Mouse (Mus musculus): ENCODE measurements around the gene Slain1. TPM values are rescaled to one million over a fixed set of nuclear protein-coding genes. Genes with fewer than 3 reads are reported as not detected.

The Slain1 gene
- polyA plus RNA-seq, 1 experiment from 2014 or later = 2.1 TPM

- Histone ChIP-seq H3K27ac (replicated peaks; ENCODE audit: low read depth, low read length) (no peak overlapping the region), H3K4me3 (ENCODE audit: low read depth, low read length) (no peak overlapping the region), H3K36me3 (ENCODE audit: control insufficient read depth, insufficient read depth, low read length) (no peaks in the 10 kb centered on the region), H3K9ac (ENCODE audit: low read length) (no peak overlapping the region), H3K9me3 (ENCODE audit: control insufficient read depth, low read length) (no peaks in the 10 kb centered on the region), H3K4me1 (ENCODE audit: control insufficient read depth, insufficient read depth, low read length) (no peaks in the 10 kb centered on the region), H3K4me2 (ENCODE audit: low read depth, severe bottlenecking) (no peak overlapping the region), H3K27me3 (ENCODE audit: control insufficient read depth, insufficient read depth, low read length) (no peaks in the 10 kb centered on the region)
- WGBS = 87% methylated on average over 8 of the region's 8 CpGs
- ATAC-seq (ENCODE audit: insufficient number of reproducible peaks, low FRiP score, low TSS enrichment, low read depth) (no peak), DNase-seq (ENCODE audit: low spot score) (no peak)
These were observed 19.5 kb upstream of the Slain1 start for GRCm38 (mm10) chr14:103630545-103630944.

GRCm38 (mm10) chr14:103643933-103644332, 6.1 kb upstream of the Slain1 start:
- no peak overlapping the region for H3K27ac ChIP-seq (replicated peaks; ENCODE audit: low read depth, low read length)
- H3K4me2 ChIP-seq (ENCODE audit: low read depth, severe bottlenecking) = no peak overlapping the region
- no peaks in the 10 kb centered on the region for H3K27me3 ChIP-seq (ENCODE audit: control insufficient read depth, insufficient read depth, low read length)
- H3K4me3 ChIP-seq (ENCODE audit: low read depth, low read length) = no peak overlapping the region
- DNase-seq (ENCODE audit: low spot score) (no peak), ATAC-seq (ENCODE audit: insufficient number of reproducible peaks, low FRiP score, low TSS enrichment, low read depth) (no peak)
- H3K36me3 ChIP-seq (ENCODE audit: control insufficient read depth, insufficient read depth, low read length) = no peaks in the 10 kb centered on the region
- no peaks in the 10 kb centered on the region for H3K4me1 ChIP-seq (ENCODE audit: control insufficient read depth, insufficient read depth, low read length)
- no peaks in the 10 kb centered on the region for H3K9me3 ChIP-seq (ENCODE audit: control insufficient read depth, low read length)
- no peak overlapping the region for H3K9ac ChIP-seq (ENCODE audit: low read length)
- 80% methylated on average over 3 of the region's 3 CpGs for WGBS

GRCm38 (mm10) chr14:103647981-103648380, 2.0 kb upstream of the Slain1 start:
- Histone ChIP-seq H3K9me3 (ENCODE audit: control insufficient read depth, low read length) (no peaks in the 10 kb centered on the region), H3K4me2 (ENCODE audit: low read depth, severe bottlenecking) (no peak overlapping the region), H3K9ac (ENCODE audit: low read length) (no peak overlapping the region), H3K4me1 (ENCODE audit: control insufficient read depth, insufficient read depth, low read length) (0 out of 2 replicates have a peak, but pooled peaks cover 2% of the 10 kb centered on the region), H3K36me3 (ENCODE audit: control insufficient read depth, insufficient read depth, low read length) (no peaks in the 10 kb centered on the region), H3K27me3 (ENCODE audit: control insufficient read depth, insufficient read depth, low read length) (peaks cover 6% of the 10 kb centered on the region; the same call in 1 of the 2 replicates), H3K4me3 (ENCODE audit: low read depth, low read length) (no peak overlapping the region), H3K27ac (replicated peaks; ENCODE audit: low read depth, low read length) (no peak overlapping the region)
- DNase-seq (ENCODE audit: low spot score) (no peak), ATAC-seq (ENCODE audit: insufficient number of reproducible peaks, low FRiP score, low TSS enrichment, low read depth) (no peak)
- 84% methylated on average over 2 of the region's 2 CpGs for whole genome bisulfite sequencing

- Histone ChIP-seq H3K27ac (replicated peaks; ENCODE audit: low read depth, low read length) (no peak overlapping the region), H3K27me3 (ENCODE audit: control insufficient read depth, insufficient read depth, low read length) (peaks cover 6% of the 10 kb centered on the region; the same call in 1 of the 2 replicates), H3K36me3 (ENCODE audit: control insufficient read depth, insufficient read depth, low read length) (no peaks in the 10 kb centered on the region), H3K4me3 (ENCODE audit: low read depth, low read length) (no peak overlapping the region), H3K9me3 (ENCODE audit: control insufficient read depth, low read length) (no peaks in the 10 kb centered on the region), H3K4me2 (ENCODE audit: low read depth, severe bottlenecking) (no peak overlapping the region), H3K9ac (ENCODE audit: low read length) (no peak overlapping the region), H3K4me1 (ENCODE audit: control insufficient read depth, insufficient read depth, low read length) (0 out of 2 replicates have a peak, but pooled peaks cover 2% of the 10 kb centered on the region)
- ATAC-seq (ENCODE audit: insufficient number of reproducible peaks, low FRiP score, low TSS enrichment, low read depth) (no peak), DNase-seq (ENCODE audit: low spot score) (no peak)
- 50% methylated on average over 12 of the region's 12 CpGs for WGBS
These were observed 1.3 kb upstream of the Slain1 start for GRCm38 (mm10) chr14:103648623-103649255.

- no peak overlapping the region for H3K27ac ChIP-seq (replicated peaks; ENCODE audit: low read depth, low read length)
- WGBS = 61% methylated on average over 4 of the region's 4 CpGs
- no peak overlapping the region for H3K9ac ChIP-seq (ENCODE audit: low read length)
- no peak for ATAC-seq (ENCODE audit: insufficient number of reproducible peaks, low FRiP score, low TSS enrichment, low read depth)
- H3K4me1 ChIP-seq (ENCODE audit: control insufficient read depth, insufficient read depth, low read length) = 0 out of 2 replicates have a peak, but pooled peaks cover 2% of the 10 kb centered on the region
- H3K9me3 ChIP-seq (ENCODE audit: control insufficient read depth, low read length) = no peaks in the 10 kb centered on the region
- H3K4me3 ChIP-seq (ENCODE audit: low read depth, low read length) = no peak overlapping the region
- no peaks in the 10 kb centered on the region for H3K36me3 ChIP-seq (ENCODE audit: control insufficient read depth, insufficient read depth, low read length)
- no peak overlapping the region for H3K4me2 ChIP-seq (ENCODE audit: low read depth, severe bottlenecking)
- no peak for DNase-seq (ENCODE audit: low spot score)
- peaks cover 6% of the 10 kb centered on the region; the same call in 1 of the 2 replicates for H3K27me3 ChIP-seq (ENCODE audit: control insufficient read depth, insufficient read depth, low read length)
These were observed 726 bp upstream of the Slain1 start for GRCm38 (mm10) chr14:103649302-103649701.

- H3K4me1 ChIP-seq (ENCODE audit: control insufficient read depth, insufficient read depth, low read length) = 0 out of 2 replicates have a peak, but pooled peaks cover 2% of the 10 kb centered on the region
- no peaks in the 10 kb centered on the region for H3K36me3 ChIP-seq (ENCODE audit: control insufficient read depth, insufficient read depth, low read length)
- WGBS = under 1% methylated on average over 65 of the region's 67 CpGs
- DNase-seq (ENCODE audit: low spot score) = peak; percentile 72
- peak overlapping the region; percentile 52; the same call in 1 of the 2 replicates for H3K27ac ChIP-seq (replicated peaks; ENCODE audit: low read depth, low read length)
- H3K27me3 ChIP-seq (ENCODE audit: control insufficient read depth, insufficient read depth, low read length) = peaks cover 6% of the 10 kb centered on the region; the same call in 1 of the 2 replicates
- no peaks in the 10 kb centered on the region for H3K9me3 ChIP-seq (ENCODE audit: control insufficient read depth, low read length)
- H3K9ac ChIP-seq (ENCODE audit: low read length) = peak overlapping the region; percentile 62
- peak overlapping the region; percentile 54 for H3K4me3 ChIP-seq (ENCODE audit: low read depth, low read length)
- peak overlapping the region; percentile 99 for H3K4me2 ChIP-seq (ENCODE audit: low read depth, severe bottlenecking)
- ATAC-seq (ENCODE audit: insufficient number of reproducible peaks, low FRiP score, low TSS enrichment, low read depth) = peak; percentile 72
These were observed 529 bp downstream of the Slain1 start for GRCm38 (mm10) chr14:103650413-103651101.

- Histone ChIP-seq H3K36me3 (ENCODE audit: control insufficient read depth, insufficient read depth, low read length) (no peaks in the 10 kb centered on the region), H3K4me3 (ENCODE audit: low read depth, low read length) (peak overlapping the region; percentile 54), H3K4me2 (ENCODE audit: low read depth, severe bottlenecking) (peak overlapping the region; percentile 99), H3K4me1 (ENCODE audit: control insufficient read depth, insufficient read depth, low read length) (0 out of 2 replicates have a peak, but pooled peaks cover 2% of the 10 kb centered on the region), H3K9ac (ENCODE audit: low read length) (no peak overlapping the region), H3K9me3 (ENCODE audit: control insufficient read depth, low read length) (no peaks in the 10 kb centered on the region), H3K27ac (replicated peaks; ENCODE audit: low read depth, low read length) (no peak overlapping the region), H3K27me3 (ENCODE audit: control insufficient read depth, insufficient read depth, low read length) (peaks cover 6% of the 10 kb centered on the region; the same call in 1 of the 2 replicates)
- DNase-seq (ENCODE audit: low spot score) (no peak), ATAC-seq (ENCODE audit: insufficient number of reproducible peaks, low FRiP score, low TSS enrichment, low read depth) (no peak)
- WGBS = 7% methylated on average over 11 of the region's 11 CpGs
These were observed 1.1 kb downstream of the Slain1 start for GRCm38 (mm10) chr14:103651106-103651505.

GRCm38 (mm10) chr14:103651562-103651961, 1.5 kb downstream of the Slain1 start:
- no peaks in the 10 kb centered on the region for H3K9me3 ChIP-seq (ENCODE audit: control insufficient read depth, low read length)
- H3K4me1 ChIP-seq (ENCODE audit: control insufficient read depth, insufficient read depth, low read length) = 0 out of 2 replicates have a peak, but pooled peaks cover 2% of the 10 kb centered on the region
- ATAC-seq (ENCODE audit: insufficient number of reproducible peaks, low FRiP score, low TSS enrichment, low read depth) (no peak), DNase-seq (ENCODE audit: low spot score) (no peak)
- no peak overlapping the region for H3K27ac ChIP-seq (replicated peaks; ENCODE audit: low read depth, low read length)
- no peak overlapping the region for H3K4me3 ChIP-seq (ENCODE audit: low read depth, low read length)
- no peaks in the 10 kb centered on the region for H3K36me3 ChIP-seq (ENCODE audit: control insufficient read depth, insufficient read depth, low read length)
- WGBS = 60% methylated on average over 2 of the region's 2 CpGs
- H3K4me2 ChIP-seq (ENCODE audit: low read depth, severe bottlenecking) = peak overlapping the region; percentile 99
- H3K9ac ChIP-seq (ENCODE audit: low read length) = no peak overlapping the region
- peaks cover 6% of the 10 kb centered on the region; the same call in 1 of the 2 replicates for H3K27me3 ChIP-seq (ENCODE audit: control insufficient read depth, insufficient read depth, low read length)
